Mouse (Mus musculus) liver, adult 2 months (tissue): Measurements from ENCODE around the gene Atp2a1. TPM values are rescaled to one million over a fixed set of nuclear protein-coding genes. Genes with fewer than 3 reads are reported as not detected.

ENCODE experiments used
- DNase-seq: peaks from one replicate; pipeline ENCODE4 v3.0.0-alpha.2; 2011; ENCODE audit warnings: low read depth, low spot score; ENCODE audit errors: extremely low read depth
- H3K27ac ChIP-seq: fragments of 200-500 bp; replicated peaks from 2 replicates; pipeline ENCODE4 v1.5.1; 2012; ENCODE audit warnings: low read depth, mild to moderate bottlenecking, control low read depth, inconsistent platforms, low read length; ENCODE audit not compliant: insufficient read depth
- H3K27me3 ChIP-seq: fragments of 200-500 bp; 2 replicates; pipeline ENCODE4 v1.6.1; 2012; ENCODE audit warnings: mild to moderate bottlenecking, moderate library complexity, low read length, inconsistent platforms; ENCODE audit not compliant: control insufficient read depth, insufficient read depth
- H3K36me3 ChIP-seq: fragments of 200-500 bp; 2 replicates; pipeline ENCODE4 v1.6.1; 2012; ENCODE audit warnings: low read length, inconsistent platforms; ENCODE audit not compliant: control insufficient read depth, insufficient read depth
- H3K4me1 ChIP-seq: fragments of 200-500 bp; 2 replicates; pipeline ENCODE4 v1.6.1; 2011; ENCODE audit warnings: low read length; ENCODE audit not compliant: control insufficient read depth, insufficient read depth
- H3K4me3 ChIP-seq: fragments of 200-500 bp; 2 replicates; pipeline ENCODE4 v1.5.1; 2011; ENCODE audit warnings: low read depth, mild to moderate bottlenecking, control low read depth, low read length, moderate library complexity; ENCODE audit not compliant: insufficient read depth
- H3K79me2 ChIP-seq: fragments of 200-500 bp; 2 replicates; pipeline ENCODE4 v1.6.1; 2012; ENCODE audit warnings: inconsistent platforms, mild to moderate bottlenecking, low read length, moderate library complexity; ENCODE audit not compliant: control insufficient read depth, insufficient read depth
- H3K9ac ChIP-seq: fragments of 200-500 bp; 2 replicates; pipeline ENCODE4 v1.6.1; 2012; ENCODE audit warnings: low read depth, mild to moderate bottlenecking, control low read depth, inconsistent platforms, low read length
- CTCF ChIP-seq: fragments of 200-500 bp; IDR thresholded peaks from 2 replicates; pipeline ENCODE4 v1.5.1; 2011; ENCODE audit warnings: low read depth, low read length, control low read depth
- POLR2A ChIP-seq: fragments of 200-500 bp; IDR thresholded peaks from 2 replicates; pipeline ENCODE4 v1.6.1; 2011; ENCODE audit warnings: low read length, control low read depth; ENCODE audit not compliant: insufficient read depth; ENCODE audit errors: extremely low read depth
- WGBS: fragments of 180-500 bp; shearing (Covaris S2); methylation state at CpG from one replicate; pipeline ENCODE4 v1.1.7; 2018; 5-methylcytosine and 5-hydroxymethylcytosine counted together
- polyA plus RNA-seq: library from polyadenylated mRNA; depleted of rRNA; stranded (reverse); fragments of >200 nt; gene quantifications from 2 replicates; pipeline ENCODE4 v1.2.3, GENCODE M21; 2012
- total RNA-seq: library from RNA; depleted of rRNA; stranded (reverse); fragments of >200 nt; gene quantifications from 2 replicates; pipeline ENCODE4 v1.2.3, GENCODE M21; 2014

Gene Atp2a1
- total and polyA plus RNA-seq, 2 experiments, result 0.34 to 5.0 TPM

GRCm38 (mm10) chr7:126474993-126475581 is 12.2 kb upstream of the Atp2a1 start, which contains the start of gene Sh2b1:
Sh2b1 (minus strand) TSS chr7:126475424.
- Histone ChIP-seq H3K27me3 (no peaks in the 10 kb centered on the region), H3K79me2 (peaks cover 2% of the 10 kb centered on the region; the same call in 1 of the 2 replicates), H3K36me3 (0 out of 2 replicates have a peak, but pooled peaks cover 2% of the 10 kb centered on the region), H3K4me3 (peak within 1 kb of the TSS; percentile 59), H3K9ac (peak within 1 kb of the TSS; percentile 76), H3K4me1 (peaks cover 4% of the 10 kb centered on the region; the same call in 1 of the 2 replicates), H3K27ac (peak within 1 kb of the TSS; percentile 80)
- DNase-seq, result peak; percentile 80
- TF ChIP-seq CTCF, result peak; percentile 35
- 0 out of 2 replicates have a peak, but pooled peaks have one; percentile 27 for TF ChIP-seq POLR2A
- WGBS, result under 1% methylated on average over 53 of the region's 53 CpGs

- WGBS, result under 1% methylated on average over 27 of the region's 27 CpGs
- Histone ChIP-seq H3K36me3 (0 out of 2 replicates have a peak, but pooled peaks cover 2% of the 10 kb centered on the region), H3K79me2 (peaks cover 2% of the 10 kb centered on the region; the same call in 1 of the 2 replicates), H3K27me3 (no peaks in the 10 kb centered on the region), H3K4me3 (peak overlapping the region; percentile 59), H3K27ac (no peak overlapping the region), H3K4me1 (peaks cover 4% of the 10 kb centered on the region; the same call in 1 of the 2 replicates), H3K9ac (peak overlapping the region; percentile 76)
- TF ChIP-seq POLR2A, result no peak
- TF ChIP-seq CTCF, result no peak
- no peak for DNase-seq
These were observed 11.6 kb upstream of the Atp2a1 start for GRCm38 (mm10) chr7:126474486-126474955.

GRCm38 (mm10) chr7:126473470-126474086 is 10.7 kb upstream of the Atp2a1 start:
- Histone ChIP-seq H3K9ac (no peak overlapping the region), H3K27ac (no peak overlapping the region), H3K4me1 (peaks cover 4% of the 10 kb centered on the region; the same call in 1 of the 2 replicates), H3K27me3 (no peaks in the 10 kb centered on the region), H3K4me3 (no peak overlapping the region), H3K36me3 (peaks cover 6% of the 10 kb centered on the region; the same call in 1 of the 2 replicates), H3K79me2 (peaks cover 2% of the 10 kb centered on the region; the same call in 1 of the 2 replicates)
- WGBS, result 67% methylated on average over 9 of the region's 9 CpGs
- DNase-seq, result no peak
- TF ChIP-seq POLR2A (no peak), CTCF (no peak)

- no peak overlapping the region for H3K27ac ChIP-seq
These were observed 9.8 kb upstream of the Atp2a1 start for GRCm38 (mm10) chr7:126472713-126473112.

GRCm38 (mm10) chr7:126472306-126472705 is 9.4 kb upstream of the Atp2a1 start:
- H3K4me1 ChIP-seq, result peaks cover 4% of the 10 kb centered on the region; the same call in 1 of the 2 replicates
- H3K9ac ChIP-seq, result no peak overlapping the region
- WGBS, result 87% methylated on average over 13 of the region's 13 CpGs
- H3K4me3 ChIP-seq, result no peak overlapping the region
- peaks cover 6% of the 10 kb centered on the region; the same call in 1 of the 2 replicates for H3K36me3 ChIP-seq
- DNase-seq, result no peak
- peaks cover 2% of the 10 kb centered on the region; the same call in 1 of the 2 replicates for H3K79me2 ChIP-seq
- H3K27me3 ChIP-seq, result no peaks in the 10 kb centered on the region
- TF ChIP-seq CTCF (no peak), POLR2A (no peak)
- H3K27ac ChIP-seq, result no peak overlapping the region

More at GRCm38 (mm10) chr7:126472713-126473112, 9.8 kb upstream of the Atp2a1 start:
- no peak for TF ChIP-seq CTCF
- no peak for TF ChIP-seq POLR2A
- Histone ChIP-seq H3K4me1 (peaks cover 4% of the 10 kb centered on the region; the same call in 1 of the 2 replicates), H3K27me3 (no peaks in the 10 kb centered on the region), H3K36me3 (peaks cover 6% of the 10 kb centered on the region; the same call in 1 of the 2 replicates), H3K79me2 (peaks cover 2% of the 10 kb centered on the region; the same call in 1 of the 2 replicates), H3K4me3 (no peak overlapping the region), H3K9ac (no peak overlapping the region)
- DNase-seq, result no peak
- 91% methylated on average over 16 of the region's 16 CpGs for WGBS
